Mouse (Mus musculus) layer of hippocampus, postnatal 36 days (tissue): ENCODE data around the gene Trmt10a. TPM values are rescaled to one million over a fixed set of nuclear protein-coding genes. Genes with fewer than 3 reads are reported as not detected.
A peak's percentile ranks its signal among the peaks of the same experiment; 100 is the strongest.

Experiments used
- DNase-seq, 2 experiments: peaks; one replicate each; pipeline ENCODE4 v3.0.0; 2022
- total RNA-seq, 2 experiments: library from RNA; stranded (reverse); gene quantifications; 2 replicates each; pipeline ENCODE4 v1.2.3; 2021

Trmt10a gene
- total RNA-seq, 2 experiments from 2014 or later = 3.9 to 5.1 TPM

DNA sequence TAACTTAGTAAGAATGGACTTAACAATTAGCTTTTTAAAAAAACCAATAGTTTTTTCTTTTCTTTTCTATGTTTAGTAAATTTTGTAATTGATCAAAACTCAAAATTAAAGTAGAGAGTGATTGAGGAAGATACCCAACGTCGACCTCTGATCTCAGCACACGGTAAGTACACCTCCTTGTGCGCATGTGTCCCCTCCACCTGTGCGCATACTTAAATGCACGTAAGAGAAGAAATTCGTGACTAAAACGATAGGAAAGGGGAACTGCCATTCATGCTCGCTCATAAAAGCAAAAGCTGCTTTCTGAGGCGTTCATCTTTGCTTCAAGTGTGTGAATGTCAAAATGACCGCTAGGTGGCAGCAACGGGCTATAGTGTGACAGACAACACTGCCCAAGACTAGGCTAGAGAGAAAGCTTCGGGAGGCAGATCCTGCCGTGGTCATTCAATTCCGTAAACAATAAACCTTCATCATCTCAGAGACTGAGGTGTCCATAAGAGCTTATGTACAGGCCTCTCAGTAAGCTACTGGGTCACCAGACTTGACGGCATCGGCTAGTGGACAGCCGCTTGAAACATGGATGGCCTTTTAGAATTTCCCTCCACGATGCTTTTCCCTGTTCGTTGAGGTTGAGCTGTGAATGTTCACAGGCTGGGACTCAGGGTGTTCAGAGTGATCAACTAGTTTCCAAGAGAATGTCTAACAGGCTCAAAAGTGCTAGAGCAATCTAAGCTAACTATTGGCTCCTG, 54.9 kb downstream of the Trmt10a start:
- DNase-seq = peak; percentile 82

DNA sequence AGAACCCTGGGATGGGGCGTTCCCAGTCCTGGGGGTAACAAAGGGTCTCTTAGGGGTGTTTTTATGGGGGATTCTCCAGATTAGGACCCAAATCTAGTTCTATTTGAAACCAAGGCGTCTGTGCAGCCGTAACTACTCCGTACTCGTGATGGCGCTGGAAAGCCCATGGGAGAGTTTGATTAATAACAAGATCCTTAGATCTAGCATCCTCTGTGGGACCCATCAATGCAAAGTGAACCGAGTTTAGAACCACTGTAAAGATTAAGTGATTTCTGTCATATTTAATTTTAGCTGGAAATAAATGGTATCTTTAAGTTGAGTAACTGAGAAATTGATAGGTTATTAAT, 55.4 kb downstream of the Trmt10a start:
- DNase-seq = no peak

GRCm38 (mm10) chr3:138208821-138209220, 65.6 kb downstream of the Trmt10a start:
- DNase-seq = no peak

Other genes starting within 250 kb of the Trmt10a start
- 10 to 100 TPM; 64.8 to 65.3 TPM for gene Lamtor3, start 224.9 kb upstream of the Trmt10a start, total RNA-seq
- gene Dapp1, start 161.9 kb upstream of the Trmt10a start, total RNA-seq = 1 to 10 TPM; 4.4 to 7.0 TPM
- 1 to 10 TPM; 1.7 to 2.5 TPM for gene 1110002E22Rik, start 78.4 kb upstream of the Trmt10a start, total RNA-seq
- gene Gm5105, start 76.1 kb upstream of the Trmt10a start, total RNA-seq = under 1 TPM in 1 of 2 experiments, not detected in 1; 0.30 TPM
- gene Mttp, start 1.5 kb downstream of the Trmt10a start, total RNA-seq = 1 to 10 TPM; 6.0 to 6.8 TPM
- not detected for gene 4930579F01Rik, start 50.4 kb downstream of the Trmt10a start, total RNA-seq
- gene Adh7, start 74.3 kb downstream of the Trmt10a start, total RNA-seq = under 1 TPM in 1 of 2 experiments, not detected in 1; 0.10 TPM
- gene Adh1, start 117.5 kb downstream of the Trmt10a start, total RNA-seq = under 1 TPM; 0.45 to 0.68 TPM
- gene Adh6a, start 169.8 kb downstream of the Trmt10a start, total RNA-seq = not detected
- not detected for gene Adh6b, start 198.3 kb downstream of the Trmt10a start, total RNA-seq